Mouse (Mus musculus): ENCODE measurements around the gene Gp9.

DNA sequence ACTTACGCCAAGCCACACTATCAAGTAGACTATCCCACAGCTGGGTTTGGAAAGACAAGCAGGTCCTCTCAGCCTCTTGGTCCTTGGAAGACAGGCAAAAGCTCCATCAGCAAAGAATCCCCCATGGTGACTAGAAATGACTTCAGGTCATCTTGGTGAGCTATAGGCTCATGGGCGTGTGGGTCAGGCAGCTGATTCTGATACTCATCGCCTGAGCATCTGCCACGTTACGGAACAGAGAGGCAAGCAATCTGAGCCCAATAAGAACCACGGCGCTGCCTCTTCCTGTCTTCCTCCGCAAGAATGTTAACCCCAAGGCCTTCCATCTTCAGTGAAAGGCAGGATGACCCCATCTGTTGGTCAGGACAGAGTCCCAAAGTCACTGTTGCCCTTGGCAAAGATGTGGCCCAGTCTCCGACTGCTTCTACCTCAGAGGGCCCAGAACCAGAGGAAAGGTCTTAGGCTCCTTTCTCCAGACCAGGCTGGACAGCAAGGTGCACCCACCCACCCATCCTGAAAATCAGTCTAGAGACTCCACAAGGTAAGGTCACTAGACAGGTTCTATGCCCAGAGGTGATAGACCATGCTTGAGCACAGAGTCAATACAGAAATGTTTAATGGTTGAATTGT lies 10.5 kb downstream of the Gp9 start:
- TF ChIP-seq USF1 (IDR thresholded peaks at IDR 0.05; ENCODE audit: low read depth) (no peak), POLR2A (IDR thresholded peaks at IDR 0.05; ENCODE audit: insufficient read length, low read depth) (no peak), E2F4 (IDR thresholded peaks at IDR 0.05; ENCODE audit: insufficient read depth) (no peak)

All from myocyte (in vitro differentiated cells).